Mouse (Mus musculus) adrenal gland, adult (tissue): Measurements from ENCODE around the gene Abi3.
A peak's percentile ranks its signal among the peaks of the same experiment; 100 is the strongest.

ENCODE experiments used
- DNase-seq, 2 experiments: peaks; one replicate each; pipeline ENCODE4 v3.0.0; 2022 to 2023; ENCODE audit warnings: low spot score in 1 of 2; ENCODE audit not compliant: inconsistent age in 2 of 2

Abi3 gene

GRCm38 (mm10) chr11:95838999-95839868 is 3.0 kb downstream of the Abi3 start:
- DNase-seq, result peak in 1 of 2 experiments; percentile 21

GRCm38 (mm10) chr11:95838598-95838997 is 3.7 kb downstream of the Abi3 start:
- peak in 1 of 2 experiments; percentile 25 for DNase-seq

GRCm38 (mm10) chr11:95837059-95837458 is 5.2 kb downstream of the Abi3 start, which contains the start of gene Gngt2:
TSS of gene Gngt2 (plus strand) at chr11:95837216.
- DNase-seq, result peak; percentile 85 to 93

DNA sequence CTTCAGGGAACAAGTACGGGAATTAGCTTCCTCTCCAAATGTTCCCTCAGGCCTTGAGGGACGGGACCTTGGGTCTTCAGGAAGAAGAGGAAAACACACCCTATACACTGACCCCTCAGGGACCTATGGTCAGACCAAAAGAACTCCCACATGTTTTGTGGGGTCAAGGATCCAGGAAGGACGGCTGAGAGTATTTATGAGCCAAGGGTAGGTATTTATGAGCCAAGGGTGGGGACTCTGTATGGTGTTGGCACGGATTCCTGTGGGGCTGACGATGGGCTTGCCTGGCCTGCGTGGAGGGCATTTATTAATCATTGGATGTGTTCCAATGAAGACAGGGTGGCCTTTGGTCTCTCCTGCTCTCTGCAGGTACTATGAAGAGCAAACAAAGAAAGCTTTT is 5.8 kb downstream of the Abi3 start:
- DNase-seq, result peak in 1 of 2 experiments; percentile 63

DNA sequence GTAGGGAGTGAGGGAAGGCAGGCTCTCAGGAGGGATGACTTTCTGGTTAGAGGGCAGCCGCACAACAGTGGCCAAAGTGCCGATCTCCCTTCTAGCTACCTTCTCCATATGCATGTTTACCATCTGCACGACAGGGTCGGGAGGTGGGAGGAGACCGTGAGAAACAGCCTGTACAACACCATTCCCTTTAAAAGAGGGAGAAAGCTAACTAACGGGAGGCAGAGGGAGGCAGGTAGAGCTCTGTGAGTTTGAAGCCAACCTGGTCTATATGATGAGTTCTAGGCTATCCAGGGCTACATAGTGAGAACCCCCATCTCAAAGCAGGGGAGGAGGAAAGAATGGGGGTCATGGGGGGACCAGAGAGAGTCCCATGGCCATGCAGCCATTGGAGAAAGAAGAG is 6.4 kb downstream of the Abi3 start:
- DNase-seq, result no peak

GRCm38 (mm10) chr11:95834742-95835710 is 7.2 kb downstream of the Abi3 start:
- DNase-seq, result peak in 1 of 2 experiments; percentile 54

- peak; percentile 51 to 69 for DNase-seq
Observed at GRCm38 (mm10) chr11:95834143-95834667, 8.1 kb downstream of the Abi3 start.

DNA sequence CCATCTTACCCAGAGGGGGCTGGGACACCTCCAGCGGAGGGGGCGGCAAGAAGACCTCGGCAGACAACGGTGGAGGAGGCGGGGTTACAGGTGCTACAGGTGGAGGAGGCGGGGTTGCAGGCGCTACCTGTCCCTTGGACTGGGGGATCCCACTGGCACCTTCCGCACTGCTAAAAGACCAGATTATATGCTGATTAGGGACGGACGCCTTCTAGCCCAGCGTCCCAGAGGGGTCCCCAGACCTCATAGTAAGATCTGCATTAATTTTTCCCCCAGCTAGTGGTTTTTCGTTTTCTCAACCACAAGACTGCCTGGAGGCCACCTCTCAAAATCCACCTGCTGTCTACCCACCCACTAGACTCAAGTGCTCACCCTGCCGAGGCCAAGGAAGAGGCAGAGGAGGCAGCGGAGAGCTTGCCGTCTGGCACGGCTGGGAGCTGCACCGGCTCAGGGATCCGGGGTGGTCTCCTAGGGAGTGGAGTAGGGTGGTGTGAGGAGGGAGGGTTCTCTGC is 8.6 kb downstream of the Abi3 start:
- no peak for DNase-seq

DNA sequence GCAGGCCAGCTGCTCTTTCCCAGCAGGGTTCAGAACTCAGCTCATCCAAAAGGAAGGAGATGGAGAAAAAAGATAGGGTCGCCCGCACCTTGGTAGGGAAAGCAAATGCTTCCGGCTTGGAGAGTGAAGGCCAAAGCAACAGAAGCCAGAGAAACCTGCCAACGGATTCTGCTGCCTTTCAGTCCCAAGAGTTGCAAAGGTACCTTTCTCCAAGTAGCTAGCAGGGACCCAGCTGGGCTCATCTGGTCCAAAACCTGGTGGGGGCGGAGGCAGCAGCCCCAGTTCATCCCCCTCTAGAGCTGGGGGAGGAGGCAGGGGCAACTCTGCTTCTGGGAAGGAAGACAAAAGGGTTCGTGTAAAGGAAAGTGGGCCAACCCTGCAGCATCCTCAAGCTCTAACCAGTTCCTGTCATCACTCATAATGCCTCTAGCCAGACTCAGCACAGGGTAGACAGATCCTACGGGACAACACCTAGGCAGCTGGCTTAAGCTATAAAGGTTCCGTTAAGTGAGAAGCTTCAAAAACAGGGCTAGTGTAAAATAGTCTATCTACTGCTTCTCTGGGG is 9.2 kb downstream of the Abi3 start:
- DNase-seq, result no peak

DNA sequence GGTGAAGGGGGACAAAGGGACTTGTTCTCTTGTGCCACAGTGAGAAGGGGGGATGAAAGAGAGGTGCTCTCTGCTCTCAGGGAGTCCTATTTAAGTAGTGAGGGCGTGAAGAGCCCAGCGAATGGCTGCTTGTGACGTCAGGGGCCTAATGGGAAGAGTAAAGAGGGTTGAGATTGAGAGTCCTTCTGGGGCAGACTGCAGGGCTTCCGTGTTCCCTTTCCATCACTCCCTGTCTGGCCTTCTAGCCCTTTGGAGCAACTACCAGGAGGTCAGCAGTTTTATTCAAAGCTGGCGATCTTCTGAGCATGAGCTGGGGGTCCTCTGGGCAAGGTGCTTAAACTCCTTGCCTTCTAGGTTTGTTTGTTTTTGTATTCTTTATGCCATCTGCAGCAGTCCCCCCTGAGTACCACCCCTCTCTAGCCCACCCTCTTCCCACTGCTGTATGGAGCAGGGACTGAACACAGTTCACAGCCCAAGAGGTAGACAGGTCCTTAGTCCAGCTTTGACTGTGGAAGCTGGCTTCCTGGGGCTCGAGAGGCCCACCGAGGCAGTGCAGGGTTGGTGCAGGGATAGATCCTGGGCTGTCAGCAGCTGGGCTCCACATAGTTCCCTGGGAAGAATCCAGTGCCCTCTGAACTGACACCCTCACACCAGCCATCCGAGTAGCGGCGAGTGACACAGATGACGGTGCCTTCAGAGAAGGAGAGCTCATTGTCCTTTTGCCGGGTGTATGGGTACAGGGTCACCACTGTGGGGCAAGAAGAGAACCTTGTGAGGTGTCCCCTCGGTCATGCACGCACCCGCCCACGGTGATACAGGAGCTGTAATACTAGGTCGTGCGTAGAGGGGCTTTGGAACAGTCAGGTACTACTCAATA is 9.9 kb downstream of the Abi3 start:
- no peak for DNase-seq

DNA sequence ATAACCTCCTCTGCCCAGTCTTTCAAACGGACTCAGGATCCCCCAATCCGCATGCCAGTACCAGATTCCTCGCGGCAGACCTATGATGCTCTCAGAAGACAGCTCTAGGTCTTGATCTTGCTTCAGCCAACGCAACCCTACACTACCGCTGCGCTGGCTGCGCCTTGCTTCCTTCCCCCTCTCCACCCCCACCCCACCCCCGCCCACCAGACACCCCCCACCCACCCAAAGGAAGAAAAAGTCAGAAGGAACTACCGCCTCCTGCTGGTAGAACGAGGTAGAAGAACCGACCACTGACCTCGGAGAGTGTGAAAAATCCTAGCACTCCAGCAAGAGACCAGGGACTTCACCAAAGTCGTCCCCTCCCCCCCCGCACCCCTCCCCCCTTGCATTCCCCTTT is 10.6 kb downstream of the Abi3 start:
- DNase-seq, result no peak

DNA sequence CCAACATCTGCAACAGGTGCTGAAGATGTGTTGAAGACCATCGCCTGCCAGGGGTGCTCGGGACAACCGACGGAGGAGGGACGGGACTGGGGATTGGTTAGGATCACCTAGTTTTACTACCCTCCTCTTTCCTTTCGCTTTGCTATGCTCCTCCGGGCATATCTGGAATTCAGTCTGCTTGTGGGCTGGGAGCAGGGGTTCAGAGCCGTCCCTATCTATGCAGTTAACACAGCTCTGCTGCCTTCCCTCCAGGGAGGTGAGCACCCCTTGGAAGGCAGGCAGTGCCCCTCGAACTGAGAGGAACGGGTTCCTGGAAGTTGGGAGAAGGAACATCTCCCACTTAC is 11.0 kb downstream of the Abi3 start:
- peak in 1 of 2 experiments; percentile 49 for DNase-seq

GRCm38 (mm10) chr11:95830411-95831275 is 11.6 kb downstream of the Abi3 start:
- peak in 1 of 2 experiments; percentile 56 for DNase-seq

- DNase-seq, result no peak
Observed at GRCm38 (mm10) chr11:95829526-95830050, 12.7 kb downstream of the Abi3 start.

DNA sequence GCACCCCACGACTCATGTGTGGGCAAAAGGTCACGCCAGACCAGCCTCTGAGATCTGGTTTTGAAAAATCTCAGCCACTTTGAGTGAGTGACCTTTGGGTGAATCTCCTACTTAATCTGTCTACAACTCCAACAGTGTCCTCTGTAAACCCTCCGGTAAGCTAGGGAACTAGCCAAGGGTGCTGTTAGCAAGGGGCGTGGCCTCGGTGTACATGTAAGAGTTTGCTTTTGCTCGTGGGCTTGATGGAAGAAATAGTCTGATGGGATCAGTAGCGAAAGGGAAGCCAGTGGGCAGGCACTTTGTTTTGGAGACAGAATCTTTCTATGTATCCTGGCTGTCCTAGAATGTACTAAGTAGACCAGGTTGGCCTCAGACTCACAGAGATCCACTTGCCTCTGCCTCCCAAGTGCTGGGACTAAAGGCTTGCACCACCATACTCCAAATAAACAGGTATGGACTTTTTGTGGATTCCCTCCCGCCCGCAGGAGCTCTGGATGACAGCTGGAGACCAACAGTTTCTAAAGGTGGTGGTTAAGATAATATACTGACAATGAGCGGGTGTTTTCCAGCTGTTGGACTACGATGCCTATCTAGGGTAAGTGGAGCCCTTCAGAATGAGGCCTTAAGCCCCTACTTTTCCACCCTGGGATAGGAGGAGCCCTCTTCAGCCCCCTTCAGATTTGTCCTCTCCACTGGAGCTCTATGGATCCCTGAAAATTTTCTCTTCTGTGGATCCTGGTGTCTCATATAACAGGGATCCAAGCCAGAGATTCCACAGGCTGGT is 13.9 kb downstream of the Abi3 start:
- DNase-seq, result no peak

DNA sequence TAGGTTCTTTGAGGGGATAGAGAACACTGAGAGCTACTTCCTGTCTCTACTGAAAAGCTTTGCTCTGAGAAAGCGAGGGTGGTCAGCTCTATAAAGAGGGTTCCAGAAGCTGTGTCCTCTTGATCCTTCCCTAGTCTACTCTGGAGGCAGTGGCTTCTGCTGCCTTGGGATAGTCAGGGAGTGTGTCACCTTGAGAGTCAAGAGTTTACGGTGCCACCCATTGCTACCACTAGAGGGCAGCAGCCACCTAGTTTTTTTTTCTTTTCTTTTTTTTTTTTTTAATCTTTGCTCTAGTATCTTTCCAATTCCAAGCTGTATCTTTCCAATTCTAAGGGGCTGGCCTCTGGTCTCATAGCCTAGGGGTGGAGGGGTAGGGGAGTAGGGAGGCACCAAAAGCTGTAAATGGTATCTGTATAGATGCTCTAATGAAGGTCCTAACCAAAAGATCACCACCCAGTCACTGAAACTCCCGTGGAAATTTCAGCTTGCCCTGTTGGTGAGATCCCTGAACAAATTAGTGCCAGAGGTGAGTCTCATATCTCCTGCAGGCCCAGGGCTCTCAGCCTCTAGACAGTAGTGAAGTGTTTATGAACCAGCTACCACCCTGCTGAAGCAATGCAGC is 14.7 kb downstream of the Abi3 start:
- DNase-seq, result peak; percentile 71 to 95

GRCm38 (mm10) chr11:95827168-95827447 is 15.2 kb downstream of the Abi3 start:
- DNase-seq, result peak in 1 of 2 experiments; percentile 11
